Mouse (Mus musculus) 416B (cell line): ENCODE results near the gene Nudt6.
A peak's percentile ranks its signal among the peaks of the same experiment; 100 is the strongest.

ENCODE experiments used
- DNase-seq: peaks from one replicate; pipeline ENCODE4 v3.0.0; 2011; ENCODE audit warnings: low read depth

Gene Nudt6

GRCm38 (mm10) chr3:37420072-37420471, at the start of gene Nudt6:
TSS of gene Nudt6 (minus strand) at chr3:37420211.
- DNase-seq, result peak; percentile 95

GRCm38 (mm10) chr3:37469353-37469752, 49.3 kb upstream of the Nudt6 start:
- DNase-seq, result no peak

GRCm38 (mm10) chr3:37468170-37468569, 48.2 kb upstream of the Nudt6 start:
- peak; percentile 56 for DNase-seq

- DNase-seq, result peak; percentile 77
These were observed 36.0 kb upstream of the Nudt6 start for GRCm38 (mm10) chr3:37455992-37456391.

GRCm38 (mm10) chr3:37443409-37443808, 23.4 kb upstream of the Nudt6 start:
- DNase-seq, result no peak

- no peak for DNase-seq
These were observed 19.8 kb upstream of the Nudt6 start for GRCm38 (mm10) chr3:37439770-37440169.

- peak; percentile 29 for DNase-seq
These were observed 10.3 kb upstream of the Nudt6 start for GRCm38 (mm10) chr3:37430359-37430758.

- DNase-seq, result no peak
These were observed 6.1 kb upstream of the Nudt6 start for GRCm38 (mm10) chr3:37426069-37426468.

GRCm38 (mm10) chr3:37421179-37421578, 1.2 kb upstream of the Nudt6 start:
- peak; percentile 40 for DNase-seq

GRCm38 (mm10) chr3:37420641-37421040, 630 bp upstream of the Nudt6 start:
- DNase-seq, result peak; percentile 46

- peak; percentile 100 for DNase-seq
These were observed 486 bp downstream of the Nudt6 start, which contains the start of gene Spata5 for GRCm38 (mm10) chr3:37419458-37419991. TSS of gene Spata5 (plus strand) at chr3:37419896.

GRCm38 (mm10) chr3:37418961-37419457, 1.0 kb downstream of the Nudt6 start:
- DNase-seq, result no peak

GRCm38 (mm10) chr3:37418341-37418740, 1.7 kb downstream of the Nudt6 start:
- no peak for DNase-seq

GRCm38 (mm10) chr3:37414413-37414960, 5.5 kb downstream of the Nudt6 start:
- peak; percentile 80 for DNase-seq

GRCm38 (mm10) chr3:37413446-37413845, 6.6 kb downstream of the Nudt6 start:
- no peak for DNase-seq

- no peak for DNase-seq
These were observed 12.4 kb downstream of the Nudt6 start for GRCm38 (mm10) chr3:37407598-37407997.

- no peak for DNase-seq
These were observed 18.0 kb downstream of the Nudt6 start for GRCm38 (mm10) chr3:37401729-37402610.

- DNase-seq, result no peak
These were observed 21.2 kb downstream of the Nudt6 start for GRCm38 (mm10) chr3:37398661-37399395.

GRCm38 (mm10) chr3:37397646-37398045, 22.4 kb downstream of the Nudt6 start:
- no peak for DNase-seq

GRCm38 (mm10) chr3:37396930-37397608, 22.9 kb downstream of the Nudt6 start:
- DNase-seq, result no peak

- no peak for DNase-seq
These were observed 32.7 kb downstream of the Nudt6 start for GRCm38 (mm10) chr3:37387310-37387709.
